26 mouse cellular contexts compared by ENCODE assay signal in the genomic region with DNA sequence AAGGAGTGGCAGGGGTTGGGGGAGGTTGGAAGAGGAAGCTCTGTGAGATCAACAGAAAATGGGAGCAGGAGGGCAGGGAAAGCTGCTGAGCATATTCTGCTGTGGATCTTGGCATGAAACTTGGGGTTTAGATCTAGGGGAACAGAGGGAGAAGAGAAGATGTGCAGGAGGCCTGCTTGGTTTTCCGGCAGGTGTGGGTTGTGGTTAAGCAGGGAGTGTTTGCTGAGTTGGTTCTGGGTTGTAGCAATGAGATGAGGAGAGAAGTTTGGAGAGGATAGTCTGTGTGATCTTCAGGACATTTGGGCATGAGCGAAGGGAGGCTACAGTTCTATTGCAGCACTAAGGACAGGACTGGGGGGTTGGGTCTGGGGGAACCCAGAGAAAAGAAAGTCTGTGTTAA. TPM values are rescaled to one million over a fixed set of nuclear protein-coding genes. Genes with fewer than 3 reads are reported as not detected.
DNase-seq lines count a peak whose midpoint lies in the region; ATAC-seq and TF ChIP-seq lines count a peak whose summit lies in the region.
"Had no signal": no experiment of that assay in that cellular context is flagged by ENCODE, and none has a peak within 500 bp of the region (broad histone marks: within the 10 kb centered on the region; RNA-seq: fewer than 3 reads in every experiment).

No protein-coding gene starts in this region.

- H3K4me1 ChIP-seq in thymus, adult 2 months (replicated peaks; ENCODE audit: control insufficient read depth, insufficient read depth, low read length): peaks cover 8% of the 10 kb centered on the region
- H3K4me1 ChIP-seq: forebrain, embryonic 10.5 days; forebrain, embryonic 15.5 days; heart, embryonic 10.5 days; hindbrain, embryonic 10.5 days had no signal

- no peak for ATAC-seq in CD4-positive, CD25-positive, alpha-beta regulatory T cell, adult 4 months
- ATAC-seq: activated CD4-positive, CD25-positive, alpha-beta regulatory T cell, adult 4 months; forebrain, embryonic 15.5 days; hindbrain, postnatal 0 days; inflammation-experienced regulatory T-cells, adult 6 months had no signal

- TF ChIP-seq CTCF in thymus, adult 2 months (IDR thresholded peaks at IDR 0.05; ENCODE audit: borderline replicate concordance, control insufficient read depth, extremely low read depth, insufficient read depth, low read length, poor library complexity): no peak

- no peaks in the 10 kb centered on the region for H3K36me3 ChIP-seq in thymus, adult 2 months (ENCODE audit: control insufficient read depth, insufficient read depth, low read length)
- H3K36me3 ChIP-seq: forebrain, embryonic 10.5 days; forebrain, embryonic 15.5 days; heart, embryonic 10.5 days; hindbrain, embryonic 10.5 days had no signal

- H3K27me3 ChIP-seq in thymus, adult 2 months (ENCODE audit: control insufficient read depth, insufficient read depth, low read length): no peaks in the 10 kb centered on the region
- H3K27me3 ChIP-seq: forebrain, embryonic 15.5 days had no signal

- no peak overlapping the region for H3K4me3 ChIP-seq in thymus, adult 2 months (ENCODE audit: control insufficient read depth, insufficient read depth, low read length)
- H3K4me3 ChIP-seq: forebrain, embryonic 10.5 days; forebrain, embryonic 15.5 days; heart, adult 2 months; heart, embryonic 10.5 days; hindbrain, embryonic 10.5 days had no signal

- H3K27ac ChIP-seq in thymus, adult 2 months (ENCODE audit: control insufficient read depth, insufficient read depth, low read length): peak overlapping the region; percentile 76; the same call in 1 of the 2 replicates
- H3K27ac ChIP-seq: forebrain, embryonic 10.5 days; forebrain, embryonic 15.5 days; heart, adult 2 months; heart, embryonic 10.5 days; hindbrain, embryonic 10.5 days; hindbrain, embryonic 14.5 days; hindbrain, postnatal 0 days had no signal

- 8% methylated on average over 2 of the region's 2 CpGs for WGBS in thymus, adult 2 months

- TF ChIP-seq POLR2A in thymus, adult 2 months (IDR thresholded peaks at IDR 0.05; ENCODE audit: control insufficient read depth, extremely low read depth, insufficient read depth, low read length, poor library complexity): no peak

- peak; percentile 3 for DNase-seq in CD4-positive, CD25-positive, alpha-beta regulatory T cell, adult 2 months (ENCODE audit: low read depth, low spot score)
- DNase-seq in thymus, adult 2 months: peak; percentile 51
- peak; percentile 64 for DNase-seq in thymus, postnatal 14 days
- DNase-seq in thymus, postnatal 4 days: peak; percentile 49
- DNase-seq in kidney, adult 9 months: no peak
- no peak for DNase-seq in yolk sac, embryonic 10.5 days (ENCODE audit: low spot score)
- DNase-seq in frontal cortex, adult 2 months (ENCODE audit: extremely low spot score in 1 of 2, low spot score in 1 of 2): no peak
- DNase-seq: adrenal gland, adult 8-10 months; adrenal gland, postnatal 25 days; cerebellum, adult 11-12 months; cerebellum, adult 8-10 months; cerebellum, postnatal 10 days; gastrocnemius, postnatal 10 days; gastrocnemius, postnatal 36 days; heart, adult 2 months; heart, postnatal 10 days; heart, postnatal 36 days had no signal

RNA-seq across cellular contexts. Expression of gene Rgs2, which starts 37.9 kb away (rescaled TPM):
- polyA plus RNA-seq in CD4-positive, CD25-positive, alpha-beta regulatory T cell, adult 4 months (2017; shearing (Covaris generic)): 10 to 100 TPM; 32.3 to 41.6 TPM
- polyA plus RNA-seq in thymus, adult 2 months (2012; rRNA removed): 4.3 and 5.9 TPM in 2 replicates
- 29.9 and 33.7 TPM in 2 replicates for polyA plus RNA-seq in frontal cortex, adult 2 months (2012; rRNA removed)

Comparison
In these comparisons a context has a peak if more than half of its experiments do, and no peak if none do; other contexts are left out.
1. DNase-seq: peak in CD4-positive, CD25-positive, alpha-beta regulatory T cell, adult 2 months (single experiment), thymus, adult 2 months (single experiment), thymus, postnatal 14 days (single experiment) and thymus, postnatal 4 days (single experiment); none in kidney, adult 9 months (single experiment), yolk sac, embryonic 10.5 days (single experiment) and frontal cortex, adult 2 months (0 of 2).